Mouse (Mus musculus) E14TG2a.4 (cell line): ENCODE measurements around the gene Rab33a.

ENCODE experiments used
- H3K27me3 ChIP-seq: 2 replicates; pipeline ENCODE4 v1.6.1; 2014; ENCODE audit warnings: low read length, control low read depth; ENCODE audit not compliant: insufficient read depth
- H3K36me3 ChIP-seq: 2 replicates; pipeline ENCODE4 v1.6.1; 2014; ENCODE audit warnings: low read length, control low read depth; ENCODE audit not compliant: insufficient read depth
- H3K4me1 ChIP-seq: replicated peaks from 2 replicates; pipeline ENCODE4 v1.6.1; 2014; ENCODE audit warnings: low read depth, low read length, control low read depth
- H3K4me3 ChIP-seq: replicated peaks from 2 replicates; pipeline ENCODE4 v1.5.1; 2014; ENCODE audit warnings: mild to moderate bottlenecking, low read length
- H3K9me3 ChIP-seq: 2 replicates; pipeline ENCODE4 v1.6.1; 2014; ENCODE audit warnings: low read length, control low read depth
- CTCF ChIP-seq: conservative IDR thresholded peaks from 2 replicates; pipeline ENCODE4 v1.5.1; 2014; ENCODE audit warnings: low read length
- NANOG ChIP-seq: IDR thresholded peaks from 2 replicates; pipeline ENCODE4 v1.6.1; 2014; ENCODE audit warnings: borderline replicate concordance, low read length, mixed read lengths
- POU5F1 ChIP-seq: IDR thresholded peaks from 2 replicates; pipeline ENCODE4 v1.6.1; 2014; ENCODE audit warnings: low read length, borderline replicate concordance

Gene Rab33a

DNA sequence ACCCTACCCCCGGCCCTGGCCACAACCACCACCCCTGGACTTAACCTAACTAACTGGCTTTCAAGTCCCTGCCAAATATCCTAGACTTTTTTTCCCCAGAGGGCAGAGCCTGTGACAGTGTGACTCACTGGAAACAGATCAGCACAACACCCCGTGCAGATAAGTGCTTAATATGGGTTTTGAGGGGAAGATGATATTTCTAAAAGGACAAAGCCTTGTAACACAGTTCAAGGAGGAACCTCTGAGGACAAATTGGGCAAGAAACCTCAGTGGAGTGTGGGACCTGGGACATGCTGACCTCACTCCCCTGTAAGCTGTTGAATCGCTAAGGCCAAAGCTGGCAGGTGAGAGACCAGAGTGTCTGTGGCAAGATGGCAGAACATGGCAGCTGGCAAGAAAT, 2.6 kb downstream of the Rab33a start:
- Histone ChIP-seq H3K4me3 (no peak overlapping the region), H3K27me3 (peaks cover 16% of the 10 kb centered on the region), H3K4me1 (peaks cover 13% of the 10 kb centered on the region; the same call in 1 of the 2 replicates), H3K9me3 (no peaks in the 10 kb centered on the region), H3K36me3 (no peaks in the 10 kb centered on the region)
- TF ChIP-seq NANOG (no peak), POU5F1 (no peak), CTCF (no peak)

DNA sequence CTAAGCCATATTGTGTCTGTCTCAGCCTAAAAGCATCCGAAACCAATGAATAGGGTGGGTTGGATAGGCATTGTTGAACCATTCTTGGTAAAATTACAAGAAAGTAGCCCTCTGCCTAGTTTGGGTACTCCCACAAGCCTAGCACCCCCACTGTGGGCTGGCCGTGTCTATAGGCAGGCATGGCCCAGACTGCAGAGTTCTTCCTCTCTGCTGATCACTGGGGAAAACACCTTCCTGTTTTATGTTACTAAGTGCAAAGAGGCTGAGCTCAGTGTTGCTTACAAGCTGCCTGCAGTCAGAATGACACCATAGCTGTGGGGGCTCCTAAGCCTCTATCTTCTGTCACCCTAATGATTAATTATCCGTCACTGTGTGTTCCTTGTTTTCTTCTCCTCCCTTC, 4.4 kb downstream of the Rab33a start:
- Histone ChIP-seq H3K27me3 (peaks cover 16% of the 10 kb centered on the region), H3K4me1 (peaks cover 13% of the 10 kb centered on the region; the same call in 1 of the 2 replicates), H3K9me3 (no peaks in the 10 kb centered on the region), H3K4me3 (no peak overlapping the region), H3K36me3 (no peaks in the 10 kb centered on the region)
- TF ChIP-seq CTCF (no peak), POU5F1 (no peak), NANOG (no peak)

GRCm38 (mm10) chrX:48525332-48525731, 6.2 kb downstream of the Rab33a start:
- no peaks in the 10 kb centered on the region for H3K9me3 ChIP-seq
- no peaks in the 10 kb centered on the region for H3K36me3 ChIP-seq
- peaks cover 6% of the 10 kb centered on the region for H3K27me3 ChIP-seq
- no peak for TF ChIP-seq POU5F1
- TF ChIP-seq CTCF = no peak
- no peak for TF ChIP-seq NANOG
- H3K4me3 ChIP-seq = no peak overlapping the region
- no peaks in the 10 kb centered on the region for H3K4me1 ChIP-seq

- Histone ChIP-seq H3K27me3 (peaks cover 1% of the 10 kb centered on the region; the same call in 1 of the 2 replicates), H3K9me3 (no peaks in the 10 kb centered on the region), H3K4me1 (no peaks in the 10 kb centered on the region), H3K4me3 (no peak overlapping the region), H3K36me3 (no peaks in the 10 kb centered on the region)
- TF ChIP-seq POU5F1 = no peak
- TF ChIP-seq NANOG = no peak
- no peak for TF ChIP-seq CTCF
These were observed 6.8 kb downstream of the Rab33a start for GRCm38 (mm10) chrX:48525866-48526265.

- Histone ChIP-seq H3K27me3 (no peaks in the 10 kb centered on the region), H3K4me1 (no peaks in the 10 kb centered on the region), H3K9me3 (no peaks in the 10 kb centered on the region), H3K36me3 (no peaks in the 10 kb centered on the region), H3K4me3 (no peak overlapping the region)
- no peak for TF ChIP-seq CTCF
- no peak for TF ChIP-seq POU5F1
- TF ChIP-seq NANOG = no peak
These were observed 7.3 kb downstream of the Rab33a start for GRCm38 (mm10) chrX:48526435-48526834.

GRCm38 (mm10) chrX:48532175-48532574, 13.1 kb downstream of the Rab33a start:
- Histone ChIP-seq H3K9me3 (no peaks in the 10 kb centered on the region), H3K36me3 (no peaks in the 10 kb centered on the region), H3K27me3 (no peaks in the 10 kb centered on the region), H3K4me1 (no peaks in the 10 kb centered on the region), H3K4me3 (no peak overlapping the region)
- TF ChIP-seq CTCF (peak; percentile 75), POU5F1 (no peak), NANOG (no peak)
